Mouse (Mus musculus) T-helper 17 cell (primary cell): Measurements from ENCODE around the gene Vmn2r60.
"Not testable (repeated sequence)": the region's sequence is repeated elsewhere in the genome, so short reads cannot be mapped to it uniquely, and the experiment has no call there.

Experiments used
- in situ Hi-C, 2 experiments: fragments of 300-600 bp; cut with MboI, MseI; formaldehyde crosslinking; loops; 1 replicate in 1 of 2; 2 replicates in 1 of 2; pipeline ENCODE4 v1.15.1; 2025; ENCODE audit warnings: high pct_unique_total_duplicates in 2 of 2

Vmn2r60 gene

GRCm38 (mm10) chr7:42107470-42107869 lies at the start of gene Vmn2r60:
TSS of gene Vmn2r60 (plus strand) at chr7:42107770.
- in situ Hi-C loops: no loop called here

- in situ Hi-C loops: no loop called here
These were observed 48.6 kb upstream of the Vmn2r60 start, which contains the start of gene Vmn2r59 for GRCm38 (mm10) chr7:42058923-42059322. TSS of gene Vmn2r59 (minus strand) at chr7:42059023.

- in situ Hi-C loops: not testable (repeated sequence)
These were observed 509 bp upstream of the Vmn2r60 start for GRCm38 (mm10) chr7:42107061-42107460.
